Mouse (Mus musculus): ENCODE measurements around the gene Rnf133.

The Rnf133 gene

DNA sequence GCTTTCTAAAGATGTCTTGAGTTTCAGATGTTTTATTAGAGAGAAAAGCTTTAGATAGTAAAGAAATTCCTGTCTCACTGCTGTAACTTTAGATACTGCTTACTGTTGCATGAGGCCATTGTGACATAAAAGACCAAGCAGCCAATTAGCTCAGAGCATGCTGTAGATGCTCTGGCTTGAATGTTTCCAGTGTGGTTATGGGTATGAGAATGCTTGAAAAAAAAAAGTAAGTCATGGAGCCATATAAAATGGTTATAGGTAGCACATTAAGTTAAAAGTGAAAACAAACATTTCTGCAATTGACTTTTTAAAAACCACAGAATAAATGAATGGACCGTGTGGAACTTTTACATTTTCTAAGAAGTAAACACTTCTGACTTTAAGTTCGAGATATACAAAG lies at the start of gene Rnf133:
Rnf133 (minus strand) TSS at position 101 of the 400 bp plus-strand sequence.
- no peak for DNase-seq (ENCODE audit: extremely low spot score, low read depth, low spot score)

DNA sequence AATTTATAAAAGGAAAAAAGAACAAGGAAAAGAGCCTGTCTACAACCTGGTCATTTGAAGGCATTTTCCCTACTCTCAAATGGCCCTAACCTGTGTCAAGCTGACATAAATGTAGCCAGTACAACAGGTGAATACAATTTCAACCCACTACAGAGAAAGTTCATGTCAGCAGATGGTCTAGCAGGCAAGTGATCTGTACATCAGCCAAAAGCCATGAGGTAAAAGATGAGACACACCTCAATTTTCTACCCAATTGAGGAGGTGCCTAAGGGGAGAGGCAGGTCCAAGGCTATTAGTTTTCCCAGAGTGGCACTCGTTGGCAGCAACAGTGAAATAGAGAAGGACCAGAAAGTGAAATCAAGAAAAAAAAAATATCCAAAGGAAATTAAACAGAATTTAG lies 28.1 kb upstream of the Rnf133 start:
- DNase-seq (ENCODE audit: extremely low spot score, low read depth, low spot score) = no peak

DNA sequence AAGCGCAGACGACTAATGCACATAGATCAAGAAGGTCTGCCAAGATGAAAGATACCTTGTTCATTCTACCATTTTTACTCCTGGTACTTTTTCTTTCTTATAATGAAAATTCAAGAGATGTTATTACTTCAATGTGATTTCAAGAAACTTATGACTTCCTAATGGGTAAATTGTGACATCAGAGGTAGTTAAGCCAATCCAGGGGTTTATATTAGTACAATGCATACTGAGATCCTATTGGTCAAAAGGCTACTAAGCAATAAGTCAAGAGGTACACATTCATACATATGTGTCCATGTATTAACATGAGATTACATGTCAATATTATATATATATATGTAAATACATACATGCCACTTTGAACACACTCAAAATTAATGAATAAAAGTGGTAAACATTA lies 4.9 kb upstream of the Rnf133 start, which contains the start of gene Rnf148:
Rnf148 (minus strand) TSS at position 101 of the 400 bp plus-strand sequence.
- no peak for DNase-seq (ENCODE audit: extremely low spot score, low read depth, low spot score)

GRCm38 (mm10) chr6:23648732-23649131 lies 1.4 kb downstream of the Rnf133 start:
- no peak for DNase-seq (ENCODE audit: extremely low spot score, low read depth, low spot score)

- DNase-seq (ENCODE audit: extremely low spot score, low read depth, low spot score) = no peak
These were observed 2.4 kb downstream of the Rnf133 start for GRCm38 (mm10) chr6:23647627-23648247.

GRCm38 (mm10) chr6:23637081-23637480 lies 13.0 kb downstream of the Rnf133 start:
- no peak for DNase-seq (ENCODE audit: extremely low spot score, low read depth, low spot score)

- DNase-seq (ENCODE audit: extremely low spot score, low read depth, low spot score) = no peak
These were observed 14.9 kb downstream of the Rnf133 start for GRCm38 (mm10) chr6:23635208-23635607.

- DNase-seq (ENCODE audit: extremely low spot score, low read depth, low spot score) = no peak
These were observed 16.1 kb downstream of the Rnf133 start for GRCm38 (mm10) chr6:23634016-23634415.

GRCm38 (mm10) chr6:23630465-23630864 lies 19.6 kb downstream of the Rnf133 start:
- DNase-seq (ENCODE audit: extremely low spot score, low read depth, low spot score) = no peak
